Mouse (Mus musculus) erythroblast, embryonic 14.5 days (primary cell): ENCODE measurements at regions not wholly inside any gene's neighbourhood (a gene's known extent, or its start where the extent isn't known, plus 50 kb on each side); places are given as distances from the start of the nearest gene placed in this dataset.

ENCODE experiments used
- GATA1 ChIP-seq: IDR thresholded peaks from 2 replicates; pipeline ENCODE4 v1.6.1; 2012; ENCODE audit warnings: low read length, inconsistent platforms, mixed read lengths
- TAL1 ChIP-seq: IDR thresholded peaks from 3 replicates; pipeline ENCODE4 v1.6.1; 2012; ENCODE audit warnings: low read length, inconsistent platforms, mixed read lengths

GRCm38 (mm10) chr13:97453469-97453868, 212.6 kb downstream of the Enc1 start:
- TF ChIP-seq GATA1 (no peak), TAL1 (no peak)
